Mouse (Mus musculus): ENCODE results near the gene Usp49. TPM values are rescaled to one million over a fixed set of nuclear protein-coding genes. Genes with fewer than 3 reads are reported as not detected.
A peak's percentile ranks its signal among the peaks of the same experiment; 100 is the strongest.

Usp49 gene
- polyA plus RNA-seq, 2 experiments, result 5.0 to 17.6 TPM

- no peak for ATAC-seq (ENCODE audit: low FRiP score, low read depth)
- no peak for DNase-seq (ENCODE audit: low spot score)
- WGBS, result 36% methylated on average over 20 of the region's 20 CpGs
- no peak for TF ChIP-seq POLR2A (IDR thresholded peaks at IDR 0.05; ENCODE audit: borderline replicate concordance, extremely low read depth, insufficient read depth, insufficient read length)
- no peak overlapping the region for H3K9ac ChIP-seq (ENCODE audit: low read depth, low read length, severe bottlenecking)
- peaks cover 54% of the 10 kb centered on the region for H3K36me3 ChIP-seq (ENCODE audit: control insufficient read depth, insufficient read depth, low read length)
- no peaks in the 10 kb centered on the region for H3K9me3 ChIP-seq (ENCODE audit: control insufficient read depth, low read length)
- H3K4me3 ChIP-seq (replicated peaks; ENCODE audit: low read length), result no peak overlapping the region
- H3K4me2 ChIP-seq (replicated peaks; ENCODE audit: low read depth, low read length, severe bottlenecking), result no peak overlapping the region
- no peak overlapping the region for H3K27ac ChIP-seq (replicated peaks; ENCODE audit: low read depth, low read length)
- no peaks in the 10 kb centered on the region for H3K4me1 ChIP-seq (ENCODE audit: control insufficient read depth, insufficient read depth, low read length)
- no peaks in the 10 kb centered on the region for H3K27me3 ChIP-seq (ENCODE audit: control insufficient read depth, insufficient read depth, low read length)
Measured at GRCm38 (mm10) chr17:47703556-47703955, 73.1 kb downstream of the Usp49 start.

- Histone ChIP-seq H3K9me3 (ENCODE audit: control insufficient read depth, low read length) (no peaks in the 10 kb centered on the region), H3K9ac (ENCODE audit: low read depth, low read length, severe bottlenecking) (no peak overlapping the region), H3K4me1 (ENCODE audit: control insufficient read depth, insufficient read depth, low read length) (no peaks in the 10 kb centered on the region), H3K27ac (replicated peaks; ENCODE audit: low read depth, low read length) (no peak overlapping the region), H3K4me3 (replicated peaks; ENCODE audit: low read length) (no peak overlapping the region), H3K4me2 (replicated peaks; ENCODE audit: low read depth, low read length, severe bottlenecking) (no peak overlapping the region), H3K36me3 (ENCODE audit: control insufficient read depth, insufficient read depth, low read length) (peaks cover 45% of the 10 kb centered on the region), H3K27me3 (ENCODE audit: control insufficient read depth, insufficient read depth, low read length) (no peaks in the 10 kb centered on the region)
- 89% methylated on average over 4 of the region's 4 CpGs for WGBS
- ATAC-seq (ENCODE audit: low FRiP score, low read depth), result no peak
- no peak for TF ChIP-seq POLR2A (IDR thresholded peaks at IDR 0.05; ENCODE audit: borderline replicate concordance, extremely low read depth, insufficient read depth, insufficient read length)
- DNase-seq (ENCODE audit: low spot score), result no peak
Measured at GRCm38 (mm10) chr17:47704692-47705091, 74.2 kb downstream of the Usp49 start.

GRCm38 (mm10) chr17:47706196-47706595 lies 75.7 kb downstream of the Usp49 start:
- ATAC-seq (ENCODE audit: low FRiP score, low read depth), result no peak
- DNase-seq (ENCODE audit: low spot score), result peak; percentile 8
- H3K9me3 ChIP-seq (ENCODE audit: control insufficient read depth, low read length), result no peaks in the 10 kb centered on the region
- H3K36me3 ChIP-seq (ENCODE audit: control insufficient read depth, insufficient read depth, low read length), result peaks cover 31% of the 10 kb centered on the region
- WGBS, result 79% methylated on average over 1 of the region's 1 CpGs
- TF ChIP-seq POLR2A (IDR thresholded peaks at IDR 0.05; ENCODE audit: borderline replicate concordance, extremely low read depth, insufficient read depth, insufficient read length), result no peak
- no peak overlapping the region for H3K9ac ChIP-seq (ENCODE audit: low read depth, low read length, severe bottlenecking)
- no peak overlapping the region for H3K27ac ChIP-seq (replicated peaks; ENCODE audit: low read depth, low read length)
- H3K27me3 ChIP-seq (ENCODE audit: control insufficient read depth, insufficient read depth, low read length), result no peaks in the 10 kb centered on the region
- no peak overlapping the region for H3K4me2 ChIP-seq (replicated peaks; ENCODE audit: low read depth, low read length, severe bottlenecking)
- no peaks in the 10 kb centered on the region for H3K4me1 ChIP-seq (ENCODE audit: control insufficient read depth, insufficient read depth, low read length)
- no peak overlapping the region for H3K4me3 ChIP-seq (replicated peaks; ENCODE audit: low read length)

GRCm38 (mm10) chr17:47707961-47708360 lies 77.5 kb downstream of the Usp49 start:
- Histone ChIP-seq H3K9ac (ENCODE audit: low read depth, low read length, severe bottlenecking) (no peak overlapping the region), H3K36me3 (ENCODE audit: control insufficient read depth, insufficient read depth, low read length) (peaks cover 14% of the 10 kb centered on the region), H3K4me3 (replicated peaks; ENCODE audit: low read length) (no peak overlapping the region), H3K4me2 (replicated peaks; ENCODE audit: low read depth, low read length, severe bottlenecking) (no peak overlapping the region), H3K9me3 (ENCODE audit: control insufficient read depth, low read length) (no peaks in the 10 kb centered on the region), H3K4me1 (ENCODE audit: control insufficient read depth, insufficient read depth, low read length) (no peaks in the 10 kb centered on the region), H3K27me3 (ENCODE audit: control insufficient read depth, insufficient read depth, low read length) (no peaks in the 10 kb centered on the region), H3K27ac (replicated peaks; ENCODE audit: low read depth, low read length) (no peak overlapping the region)
- ATAC-seq (ENCODE audit: low FRiP score, low read depth), result no peak
- DNase-seq (ENCODE audit: low spot score), result no peak
- no peak for TF ChIP-seq POLR2A (IDR thresholded peaks at IDR 0.05; ENCODE audit: borderline replicate concordance, extremely low read depth, insufficient read depth, insufficient read length)
- 79% methylated on average over 3 of the region's 3 CpGs for WGBS

- Histone ChIP-seq H3K9ac (ENCODE audit: low read depth, low read length, severe bottlenecking) (no peak overlapping the region), H3K27ac (replicated peaks; ENCODE audit: low read depth, low read length) (no peak overlapping the region), H3K4me3 (replicated peaks; ENCODE audit: low read length) (no peak overlapping the region), H3K27me3 (ENCODE audit: control insufficient read depth, insufficient read depth, low read length) (no peaks in the 10 kb centered on the region), H3K36me3 (ENCODE audit: control insufficient read depth, insufficient read depth, low read length) (peaks cover 4% of the 10 kb centered on the region), H3K9me3 (ENCODE audit: control insufficient read depth, low read length) (no peaks in the 10 kb centered on the region), H3K4me2 (replicated peaks; ENCODE audit: low read depth, low read length, severe bottlenecking) (no peak overlapping the region), H3K4me1 (ENCODE audit: control insufficient read depth, insufficient read depth, low read length) (no peaks in the 10 kb centered on the region)
- no peak for ATAC-seq (ENCODE audit: low FRiP score, low read depth)
- TF ChIP-seq POLR2A (IDR thresholded peaks at IDR 0.05; ENCODE audit: borderline replicate concordance, extremely low read depth, insufficient read depth, insufficient read length), result no peak
- WGBS, result 68% methylated on average over 4 of the region's 4 CpGs
- DNase-seq (ENCODE audit: low spot score), result no peak
Measured at GRCm38 (mm10) chr17:47708972-47709371, 78.5 kb downstream of the Usp49 start.

- H3K27ac ChIP-seq (replicated peaks; ENCODE audit: low read depth, low read length), result no peak overlapping the region
- WGBS, result 67% methylated on average over 3 of the region's 3 CpGs
- TF ChIP-seq POLR2A (IDR thresholded peaks at IDR 0.05; ENCODE audit: borderline replicate concordance, extremely low read depth, insufficient read depth, insufficient read length), result no peak
- DNase-seq (ENCODE audit: low spot score), result no peak
- no peak overlapping the region for H3K4me2 ChIP-seq (replicated peaks; ENCODE audit: low read depth, low read length, severe bottlenecking)
- no peaks in the 10 kb centered on the region for H3K27me3 ChIP-seq (ENCODE audit: control insufficient read depth, insufficient read depth, low read length)
- H3K9me3 ChIP-seq (ENCODE audit: control insufficient read depth, low read length), result no peaks in the 10 kb centered on the region
- no peaks in the 10 kb centered on the region for H3K4me1 ChIP-seq (ENCODE audit: control insufficient read depth, insufficient read depth, low read length)
- H3K4me3 ChIP-seq (replicated peaks; ENCODE audit: low read length), result no peak overlapping the region
- H3K36me3 ChIP-seq (ENCODE audit: control insufficient read depth, insufficient read depth, low read length), result no peaks in the 10 kb centered on the region; the same call in 1 of the 2 replicates
- ATAC-seq (ENCODE audit: low FRiP score, low read depth), result no peak
- H3K9ac ChIP-seq (ENCODE audit: low read depth, low read length, severe bottlenecking), result no peak overlapping the region
Measured at GRCm38 (mm10) chr17:47710036-47710435, 79.5 kb downstream of the Usp49 start.

Data from limb, embryonic 14.5 days (tissue).